Mouse (Mus musculus): ENCODE measurements around the gene Kcnn1. TPM values are rescaled to one million over a fixed set of nuclear protein-coding genes. Genes with fewer than 3 reads are reported as not detected.

Kcnn1 gene
- total RNA-seq, 2 experiments from 2014 or later, result 11.8 to 14.4 TPM

- DNase-seq, result peak; percentile 55
Observed at GRCm38 (mm10) chr8:70893656-70894384, 30.8 kb upstream of the Kcnn1 start.

GRCm38 (mm10) chr8:70892896-70893655 is 30.0 kb upstream of the Kcnn1 start:
- DNase-seq, result no peak

GRCm38 (mm10) chr8:70892022-70892895 is 29.2 kb upstream of the Kcnn1 start, which contains the start of gene Slc5a5:
Gene Slc5a5 (minus strand): TSS chr8:70892757.
- no peak for DNase-seq

DNA sequence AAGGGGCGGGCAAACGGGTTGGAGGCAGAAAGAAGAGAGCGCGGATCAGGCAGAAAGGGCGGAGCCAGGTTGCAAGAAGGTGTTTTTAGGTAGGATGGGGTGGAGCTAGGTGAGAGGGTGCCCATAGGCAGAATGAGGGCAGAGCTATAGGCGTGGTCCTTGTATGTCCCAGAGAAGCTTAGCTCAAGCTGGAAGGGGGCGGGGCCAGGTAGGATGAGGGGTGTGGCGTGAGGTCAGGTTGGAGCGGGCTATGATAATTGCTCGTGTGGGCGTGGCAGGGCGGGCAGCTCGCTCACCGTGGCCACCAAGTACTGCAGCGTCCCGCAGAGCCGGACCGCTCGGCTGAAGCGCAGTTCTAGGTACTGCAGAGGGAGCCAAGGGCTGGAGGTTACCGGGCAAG is 28.3 kb upstream of the Kcnn1 start:
- DNase-seq, result no peak

DNA sequence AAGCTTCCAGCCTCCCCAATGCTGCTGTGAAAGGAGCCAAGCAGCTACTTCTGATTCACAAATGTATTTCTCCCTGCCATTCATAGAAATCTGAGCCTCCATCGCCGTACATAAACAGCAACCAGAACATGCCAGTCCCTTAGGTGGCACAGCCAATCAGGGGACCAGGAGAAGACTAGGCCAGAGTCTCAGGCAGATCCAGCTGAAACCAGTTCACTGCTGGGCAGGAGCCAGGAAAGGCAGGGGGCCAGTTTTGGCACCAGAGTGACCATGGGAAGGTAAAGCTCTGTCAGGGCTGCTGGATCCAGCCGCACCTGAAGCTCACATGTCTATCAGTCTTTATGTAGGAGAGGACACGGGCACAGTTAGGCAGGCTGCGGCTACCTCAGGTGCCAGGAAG is 27.6 kb upstream of the Kcnn1 start:
- DNase-seq, result no peak

DNA sequence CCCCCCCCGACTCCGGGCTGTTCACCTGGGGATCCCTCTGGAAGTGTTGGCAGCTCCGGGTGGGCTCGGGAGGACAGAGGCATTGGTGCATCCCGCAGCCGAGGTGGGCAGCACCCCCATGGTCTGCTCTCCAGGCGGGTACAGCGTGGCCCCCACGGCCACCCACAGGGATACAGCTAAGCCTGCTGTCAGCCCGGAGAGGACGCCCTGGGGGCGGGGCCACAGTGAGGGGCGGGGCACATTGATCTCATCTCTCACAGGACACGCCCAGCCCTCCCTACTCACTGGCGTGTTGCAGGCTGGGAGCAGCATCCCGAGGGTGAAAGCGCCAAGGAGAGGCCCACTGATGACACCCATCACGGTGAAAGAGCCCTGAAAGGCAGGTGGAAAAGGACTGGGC is 24.6 kb upstream of the Kcnn1 start:
- no peak for DNase-seq

GRCm38 (mm10) chr8:70885612-70886011 is 22.6 kb upstream of the Kcnn1 start:
- no peak for DNase-seq

GRCm38 (mm10) chr8:70884683-70885082 is 21.6 kb upstream of the Kcnn1 start:
- no peak for DNase-seq

DNA sequence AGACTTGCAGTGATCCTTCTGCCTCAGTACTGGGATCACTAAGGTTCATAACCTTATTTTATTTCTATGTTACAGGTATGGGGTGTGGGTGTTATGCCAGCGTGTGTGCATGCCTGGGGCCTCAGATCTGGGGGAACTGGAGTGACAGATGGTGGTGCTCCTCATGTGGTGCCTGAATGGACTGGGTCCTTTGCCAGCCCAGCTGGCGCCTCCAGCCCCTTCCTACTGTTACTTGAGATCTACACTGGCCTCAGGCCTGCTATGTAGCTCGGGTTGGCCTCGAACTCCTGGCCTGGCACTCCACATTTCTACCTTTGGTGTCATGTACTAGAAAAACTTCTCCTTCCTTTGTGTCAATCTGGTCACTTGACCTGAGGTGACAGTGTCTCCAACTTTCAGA is 21.1 kb upstream of the Kcnn1 start:
- no peak for DNase-seq

GRCm38 (mm10) chr8:70880546-70880945 is 17.5 kb upstream of the Kcnn1 start:
- DNase-seq, result no peak

GRCm38 (mm10) chr8:70880126-70880525 is 17.1 kb upstream of the Kcnn1 start:
- DNase-seq, result no peak

- no peak for DNase-seq
Observed at GRCm38 (mm10) chr8:70879500-70879899, 16.4 kb upstream of the Kcnn1 start.

DNA sequence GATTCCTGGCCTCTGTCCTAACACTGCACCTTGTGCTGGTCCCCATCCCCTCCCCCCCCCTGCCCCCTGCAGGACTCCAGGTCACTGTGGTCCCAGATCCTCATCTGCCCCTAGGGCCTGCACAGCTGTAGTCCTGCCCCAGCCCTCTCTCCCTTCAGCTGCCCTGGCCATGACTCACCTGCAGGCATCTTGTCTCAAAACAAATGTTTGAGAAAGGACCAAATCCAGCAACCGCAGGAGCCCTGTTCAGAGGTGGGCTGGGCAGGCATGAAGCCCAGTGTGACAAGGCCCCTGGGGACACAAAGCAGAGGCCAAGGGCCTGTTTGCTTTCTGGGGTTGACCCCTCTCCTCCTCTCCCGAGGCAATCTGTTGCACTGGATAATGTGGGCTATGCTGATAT is 15.1 kb upstream of the Kcnn1 start:
- no peak for DNase-seq

DNA sequence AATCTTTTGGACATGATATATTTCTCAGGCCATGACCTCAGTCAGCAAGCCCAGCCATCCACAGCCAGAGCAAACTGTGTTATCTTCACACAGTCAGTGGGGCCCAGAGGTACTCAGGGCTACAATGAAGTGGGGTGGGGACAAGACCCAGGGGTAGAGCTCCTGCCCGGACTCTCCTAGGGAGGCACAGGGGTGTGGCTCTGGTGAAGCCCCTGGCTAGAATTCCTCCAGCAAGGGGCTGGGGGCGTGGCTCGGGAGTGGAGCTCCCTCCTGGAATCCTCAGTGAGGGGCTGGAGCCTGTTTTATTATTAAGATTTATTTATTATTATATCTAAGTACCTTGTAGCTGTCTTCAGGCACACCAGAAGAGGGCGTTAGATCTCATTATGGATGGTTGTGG is 13.3 kb upstream of the Kcnn1 start:
- no peak for DNase-seq

DNA sequence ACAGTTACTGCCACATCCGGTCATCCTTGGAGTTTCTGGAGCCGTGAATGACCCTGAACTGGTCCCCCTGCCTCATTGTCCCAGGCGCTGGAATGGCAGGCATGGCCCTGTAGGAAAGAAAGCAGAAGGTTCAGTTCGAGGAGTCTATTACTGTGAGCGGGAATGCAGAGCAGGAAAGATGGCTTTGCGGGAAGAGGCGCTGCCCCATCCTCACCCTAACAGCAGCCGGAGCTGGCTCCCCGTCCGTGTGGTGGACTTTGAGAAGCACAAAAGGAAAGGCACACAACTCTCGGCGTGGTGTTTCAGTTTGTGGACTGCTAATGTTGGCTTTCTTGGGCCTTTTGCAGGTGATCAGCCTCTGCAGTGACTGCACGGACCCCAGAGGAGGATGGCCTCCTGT is 11.4 kb upstream of the Kcnn1 start:
- DNase-seq, result no peak

DNA sequence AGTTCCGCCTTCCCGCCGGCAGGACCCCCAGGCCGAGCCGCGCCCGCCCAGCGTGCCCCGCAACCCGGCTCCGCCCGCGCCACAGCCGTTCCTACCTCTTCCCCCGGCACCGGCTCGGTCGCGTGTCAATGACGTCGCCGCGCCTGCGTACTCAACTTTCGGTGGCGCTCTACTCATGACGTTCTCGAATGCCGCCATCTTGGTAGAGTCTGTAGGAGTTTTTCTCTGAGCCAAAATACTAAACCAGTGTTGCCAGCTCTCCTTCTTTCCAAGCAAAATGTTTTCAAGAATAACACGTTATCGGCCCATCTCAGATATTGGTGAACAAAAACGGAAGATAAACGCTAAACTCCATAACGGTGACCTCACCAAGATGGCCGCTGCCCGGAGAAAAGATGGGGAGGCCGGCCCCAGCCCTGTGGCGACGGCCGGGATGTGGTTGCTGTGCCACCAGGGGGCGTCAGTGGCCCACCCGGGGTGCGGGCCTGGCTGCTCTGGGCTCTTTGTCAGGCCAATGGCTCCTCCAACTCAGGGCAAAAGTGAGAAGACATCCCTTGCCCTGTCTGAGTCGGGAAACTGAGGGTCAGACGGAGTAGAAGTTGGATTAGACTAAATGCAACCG is 10.4 kb upstream of the Kcnn1 start, which contains the start of gene Ccdc124:
Ccdc124 (minus strand) TSS at position 572 of the 622 bp plus-strand sequence.
- DNase-seq, result peak; percentile 91

- no peak for DNase-seq
Observed at GRCm38 (mm10) chr8:70872643-70873363, 9.7 kb upstream of the Kcnn1 start.

DNA sequence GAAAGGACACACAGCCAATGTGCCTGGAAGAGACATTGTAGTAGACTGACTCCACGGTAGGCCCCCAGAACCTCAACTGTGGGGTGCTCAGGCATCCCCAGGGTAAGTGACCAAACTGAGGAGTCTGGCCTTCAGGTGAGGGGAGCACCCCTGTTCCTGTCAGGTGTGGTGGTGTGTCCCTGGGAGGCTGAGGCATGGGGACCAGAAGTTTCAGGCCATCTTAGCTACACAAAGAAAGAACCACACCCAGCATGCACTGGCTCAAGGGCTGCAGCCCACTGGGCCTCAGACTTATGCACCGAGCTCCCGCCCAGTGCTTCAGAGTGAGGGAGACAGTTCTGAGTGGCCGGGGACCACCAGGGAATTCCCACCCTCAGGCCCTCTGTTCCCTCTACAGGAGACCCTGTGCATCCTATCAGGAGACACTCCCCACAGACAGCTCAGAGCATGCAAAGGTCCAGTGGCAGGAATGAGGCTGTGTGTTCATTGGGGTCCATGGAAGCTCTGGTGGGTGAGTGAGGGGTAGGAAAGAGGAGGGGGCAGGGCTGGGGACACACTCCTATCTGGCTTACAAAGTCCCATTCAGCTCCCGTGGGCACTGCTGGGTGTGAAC is 8.2 kb upstream of the Kcnn1 start:
- DNase-seq, result no peak

DNA sequence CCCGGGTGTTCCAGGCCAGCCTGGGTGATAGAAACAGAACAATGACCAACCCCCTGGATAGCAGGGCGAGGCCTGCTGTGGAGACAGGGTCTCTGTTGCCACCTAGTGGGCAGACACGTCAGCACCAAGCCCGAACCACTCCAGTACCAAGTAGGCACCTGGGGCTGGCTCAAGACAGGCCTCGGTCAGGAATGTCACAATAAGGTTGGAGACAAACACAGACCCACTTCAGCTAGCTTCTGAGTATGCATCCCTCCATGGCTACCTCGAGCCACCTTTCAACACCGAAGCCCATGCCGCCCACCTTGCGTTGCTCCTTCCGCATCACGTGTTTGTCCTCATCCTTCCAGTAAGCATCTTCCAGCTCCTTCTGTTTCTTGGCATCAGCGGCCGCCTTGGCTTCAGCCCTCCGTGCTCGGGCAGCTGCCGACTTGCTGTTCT is 6.6 kb upstream of the Kcnn1 start:
- peak; percentile 64 for DNase-seq

DNA sequence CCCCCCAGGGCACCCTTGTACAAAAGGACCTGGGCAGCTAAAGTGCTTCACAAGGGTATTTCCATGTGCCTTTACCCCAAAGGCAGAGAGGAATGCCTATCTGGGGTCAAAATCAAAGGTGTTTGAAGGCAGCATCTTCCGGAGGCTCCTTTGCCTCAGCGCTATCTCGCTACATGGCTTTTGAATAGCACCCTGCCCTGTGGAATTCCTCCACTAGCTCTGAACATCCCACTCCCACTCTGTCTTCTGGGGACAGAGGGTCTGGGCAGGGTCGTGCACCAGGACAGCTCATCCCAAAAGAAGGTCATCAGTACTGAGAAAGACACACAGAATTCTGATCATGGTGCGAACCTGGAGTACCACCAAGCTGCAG is 6.1 kb upstream of the Kcnn1 start:
- DNase-seq, result no peak
